Mouse (Mus musculus): Measurements from ENCODE around the gene P4htm. TPM values are rescaled to one million over a fixed set of nuclear protein-coding genes. Genes with fewer than 3 reads are reported as not detected.

P4htm gene
- total RNA-seq, 2 experiments from 2014 or later, result 12.6 to 14.0 TPM

DNA sequence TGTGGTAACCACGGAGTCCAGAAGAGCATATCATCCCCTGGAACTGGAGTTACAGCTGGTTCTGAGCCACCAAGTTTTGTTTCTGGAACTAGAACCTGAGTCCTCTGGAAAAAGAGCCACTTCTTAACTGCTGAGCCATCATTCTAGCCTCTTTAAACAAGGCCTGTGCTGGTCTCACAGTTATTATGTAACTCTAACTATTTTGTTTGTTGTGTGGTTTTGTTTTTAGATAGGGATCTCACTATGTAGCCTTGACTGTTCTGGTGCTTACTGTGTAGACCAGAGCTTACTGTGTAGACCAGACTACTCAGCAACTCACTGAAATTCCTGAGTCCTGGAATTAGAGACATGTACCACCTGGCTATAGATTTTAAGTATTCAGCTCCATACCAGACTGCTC, 50.6 kb downstream of the P4htm start:
- DNase-seq, result no peak

DNA sequence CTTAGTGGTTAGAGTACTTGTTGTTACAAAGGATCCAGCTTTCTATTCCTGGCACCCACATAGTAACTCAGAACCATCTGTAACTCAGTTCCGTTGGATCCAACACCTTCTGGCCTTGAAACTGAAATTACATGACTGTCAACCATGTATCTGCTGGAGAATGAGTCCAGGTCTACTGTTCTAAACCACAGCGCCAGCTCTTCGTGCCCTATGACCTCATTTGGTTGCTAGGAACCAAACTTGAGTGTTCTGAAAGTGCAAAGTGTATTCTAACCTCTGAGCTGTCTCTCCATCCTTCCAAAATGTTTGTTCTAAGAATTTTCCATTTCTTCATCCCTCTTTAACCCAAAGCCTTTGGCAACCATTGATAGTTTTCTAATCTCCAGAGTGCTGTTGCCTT, 51.5 kb downstream of the P4htm start:
- DNase-seq, result no peak

DNA sequence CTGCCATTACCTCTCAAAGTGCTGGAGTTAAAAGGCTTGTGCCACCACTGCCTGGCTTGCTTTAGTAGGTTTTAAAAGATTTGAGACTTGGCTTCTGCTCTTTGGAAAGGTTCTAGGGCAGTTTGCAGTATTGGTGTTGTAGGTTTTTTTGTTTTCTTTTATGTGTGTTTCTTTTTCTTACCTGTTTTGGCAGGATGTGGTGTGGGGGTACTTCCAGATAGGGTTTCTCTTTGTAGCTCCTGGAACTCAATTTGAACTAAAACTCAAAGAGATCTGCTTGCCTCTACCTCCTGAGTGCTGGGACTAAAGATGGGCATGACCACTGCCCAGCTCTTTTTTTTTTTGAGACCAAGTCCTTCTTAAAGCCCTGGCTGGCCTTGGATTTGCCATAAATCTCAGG, 56.6 kb downstream of the P4htm start:
- DNase-seq, result no peak

DNA sequence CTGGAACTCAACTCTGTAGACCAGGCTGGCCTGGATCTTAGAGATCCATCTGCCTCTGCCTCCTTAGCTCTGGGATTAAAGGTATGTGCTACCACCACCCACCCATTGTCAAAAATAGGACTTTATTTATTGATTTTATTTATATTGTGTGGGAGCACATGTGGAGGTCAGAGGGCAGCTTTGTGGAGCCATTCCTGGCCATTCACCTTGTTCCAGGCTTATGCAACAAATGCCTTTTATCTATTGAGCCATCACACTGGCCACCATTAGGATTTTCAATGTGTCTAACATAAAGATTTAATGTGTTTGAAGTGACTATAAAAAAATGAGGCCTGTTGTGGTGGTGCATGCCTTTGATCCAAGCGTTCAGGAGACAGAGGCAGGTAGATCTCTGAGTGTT, 66.0 kb downstream of the P4htm start:
- DNase-seq, result no peak

DNA sequence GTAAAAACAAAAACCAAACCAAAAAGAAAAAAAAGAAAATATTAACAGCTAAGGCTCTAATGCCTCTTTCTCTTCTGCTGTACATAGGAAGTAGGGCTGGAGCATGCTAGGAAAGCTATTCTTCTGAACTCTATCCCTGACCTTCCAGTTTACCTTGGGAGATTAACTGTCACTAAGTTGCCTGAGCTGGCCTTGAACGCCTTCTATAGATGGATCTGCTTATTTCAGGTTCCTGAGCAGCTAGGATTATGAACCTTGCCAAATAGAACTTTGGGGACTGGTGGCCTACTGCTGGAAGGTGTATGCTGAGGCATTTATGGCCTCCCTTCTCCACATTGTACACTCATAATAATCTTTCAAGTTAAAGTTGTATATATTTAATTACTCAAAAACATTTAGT, 66.5 kb downstream of the P4htm start:
- no peak for DNase-seq

Small RNA genes lying within 50 kb of the gene (microRNA-seq; reads per million reads assigned to microRNA genes)
- gene Gm24083 (0 reads per million in 2 experiments), gene Mir191 (0 reads per million in 2 experiments), gene Mir425 (833 to 1,300 reads per million in 2 experiments)

Other genes starting within 250 kb of the P4htm start
- gene Usp4, start 249.8 kb downstream of the P4htm start, total RNA-seq (2021), result 10 to 100 TPM; 74.3 to 79.6 TPM
- 1 to 10 TPM in 1 of 2 experiments, under 1 TPM in 1; 0.97 to 1.2 TPM for gene 1700102P08Rik, start 204.9 kb downstream of the P4htm start, total RNA-seq (2021)
- not detected for gene Ccdc36, start 169.2 kb downstream of the P4htm start, total RNA-seq (2021)
- gene BC048562, start 161.2 kb downstream of the P4htm start, total RNA-seq (2021), result not detected
- 10 to 100 TPM; 23.1 to 23.3 TPM for gene Ccdc71, start 137.1 kb downstream of the P4htm start, total RNA-seq (2021)
- gene Klhdc8b, start 136.1 kb downstream of the P4htm start, total RNA-seq (2021), result 1 to 10 TPM; 4.7 to 5.5 TPM
- gene Lamb2, start 117.9 kb downstream of the P4htm start, total RNA-seq (2021), result 100 to 1,000 TPM; 334 to 339 TPM
- gene Usp19, start 107.1 kb downstream of the P4htm start, total RNA-seq (2021), result 10 to 100 TPM; 79.9 to 91.6 TPM
- 10 to 100 TPM; 76.4 to 90.3 TPM for gene Qars, start 90.0 kb downstream of the P4htm start, total RNA-seq (2021)
- 10 to 100 TPM; 57.8 to 58.7 TPM for gene Qrich1, start 80.9 kb downstream of the P4htm start, total RNA-seq (2021)
- 10 to 100 TPM; 48.3 to 49.7 TPM for gene Impdh2, start 37.4 kb downstream of the P4htm start, total RNA-seq (2021)
- gene Ndufaf3, start 30.2 kb downstream of the P4htm start, total RNA-seq (2021), result 10 to 100 TPM; 67.0 to 72.6 TPM
- 10 to 100 TPM; 21.3 to 21.9 TPM for gene Dalrd3, start 27.8 kb downstream of the P4htm start, total RNA-seq (2021)
- 10 to 100 TPM; 10.9 to 12.6 TPM for gene Wdr6, start 18.9 kb downstream of the P4htm start, total RNA-seq (2021)
- 10 to 100 TPM; 40.6 to 42.7 TPM for gene Arih2, start 51.7 kb upstream of the P4htm start, total RNA-seq (2021)
- 100 to 1,000 TPM; 214 to 233 TPM for gene Slc25a20, start 64.4 kb upstream of the P4htm start, total RNA-seq (2021)
- 10 to 100 TPM; 76.2 to 79.9 TPM for gene Prkar2a, start 91.6 kb upstream of the P4htm start, total RNA-seq (2021)
- 10 to 100 TPM; 16.7 to 24.8 TPM for gene Ip6k2, start 186.1 kb upstream of the P4htm start, total RNA-seq (2021)
- 1 to 10 TPM; 8.6 to 9.6 TPM for gene Nckipsd, start 210.7 kb upstream of the P4htm start, total RNA-seq (2021)
- under 1 TPM in 1 of 2 experiments, not detected in 1; 0.03 TPM for gene Celsr3, start 228.7 kb upstream of the P4htm start, total RNA-seq (2021)